Mouse (Mus musculus) forebrain, embryonic 15.5 days (tissue): ENCODE measurements around the gene Gtf2f2. TPM values are rescaled to one million over a fixed set of nuclear protein-coding genes. Genes with fewer than 3 reads are reported as not detected.

Experiments used
- ATAC-seq: fragments of 200-750 bp; cut with Nextera tagmentation; replicated peaks from 2 replicates; pipeline ENCODE4 v1.8.0; 2017; ENCODE audit warnings: mild to moderate bottlenecking, moderate TSS enrichment, moderate library complexity
- H3K27ac ChIP-seq: fragments of 300-500 bp; sonication (generic); replicated peaks from 2 replicates; pipeline ENCODE4 v1.5.1; 2015; ENCODE audit warnings: mild to moderate bottlenecking, inconsistent platforms
- H3K27me3 ChIP-seq: fragments of 300-500 bp; sonication (generic); 2 replicates; pipeline ENCODE4 v1.6.1; 2015; ENCODE audit warnings: inconsistent platforms
- H3K36me3 ChIP-seq: fragments of 300-500 bp; sonication (generic); 2 replicates; pipeline ENCODE4 v1.6.1; 2015; ENCODE audit warnings: mild to moderate bottlenecking, inconsistent platforms
- H3K4me1 ChIP-seq: fragments of 300-500 bp; sonication (generic); 2 replicates; pipeline ENCODE4 v1.6.1; 2015; ENCODE audit warnings: inconsistent platforms
- H3K4me2 ChIP-seq: fragments of 300-500 bp; sonication (generic); replicated peaks from 2 replicates; pipeline ENCODE4 v1.6.1; 2015; ENCODE audit warnings: mild to moderate bottlenecking, inconsistent platforms
- H3K4me3 ChIP-seq: fragments of 300-500 bp; sonication (generic); 2 replicates; pipeline ENCODE4 v1.5.1; 2015; ENCODE audit warnings: mild to moderate bottlenecking, inconsistent platforms
- H3K9ac ChIP-seq: fragments of 300-500 bp; sonication (generic); replicated peaks from 2 replicates; pipeline ENCODE4 v1.6.1; 2015; ENCODE audit warnings: mild to moderate bottlenecking, inconsistent platforms
- H3K9me3 ChIP-seq: fragments of 300-500 bp; sonication (generic); 2 replicates; pipeline ENCODE4 v1.6.1; 2016; ENCODE audit warnings: inconsistent platforms
- WGBS: fragments of 180-500 bp; shearing (Covaris S2); methylation state at CpG from one replicate; pipeline ENCODE4 v1.1.7; 2015; ENCODE audit warnings: mixed read lengths; 5-methylcytosine and 5-hydroxymethylcytosine counted together
- polyA plus RNA-seq: library from polyadenylated mRNA; unstranded; fragments of >200 nt; fragmentation: Nextera tagmentation; extraction: Ambion mirVana; gene quantifications from 2 replicates; pipeline ENCODE4 v1.2.1, GENCODE M21; 2015

Gtf2f2 gene
- polyA plus RNA-seq, 1 experiment from 2014 or later, result 47.4 TPM

DNA sequence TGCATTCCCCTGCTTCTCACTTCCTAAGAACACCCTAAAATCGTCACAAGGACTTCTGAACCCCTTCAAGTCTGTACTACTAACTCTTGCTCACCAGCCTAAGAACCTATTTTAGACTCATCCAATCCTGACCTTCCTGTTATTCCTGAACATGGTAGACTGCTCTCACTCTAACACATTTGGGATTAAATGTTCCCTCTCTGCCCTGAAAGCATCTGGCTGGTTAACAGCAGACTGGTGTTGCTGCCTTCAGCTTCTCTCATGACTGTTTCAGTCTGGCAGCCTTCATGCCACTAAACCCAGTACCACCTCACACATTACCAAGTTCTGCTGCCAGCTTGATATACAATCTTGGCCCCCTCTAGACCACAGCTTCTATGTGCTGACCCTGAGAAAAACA, 21.5 kb downstream of the Gtf2f2 start:
- no peaks in the 10 kb centered on the region for H3K36me3 ChIP-seq
- H3K4me2 ChIP-seq, result no peak overlapping the region
- no peak overlapping the region for H3K4me3 ChIP-seq
- no peak for ATAC-seq
- H3K9me3 ChIP-seq, result no peaks in the 10 kb centered on the region
- peaks cover 12% of the 10 kb centered on the region for H3K4me1 ChIP-seq
- no peak overlapping the region for H3K9ac ChIP-seq
- H3K27ac ChIP-seq, result no peak overlapping the region
- 86% methylated on average over 1 of the region's 1 CpGs for WGBS
- no peaks in the 10 kb centered on the region for H3K27me3 ChIP-seq

- no peaks in the 10 kb centered on the region for H3K27me3 ChIP-seq
- 86% methylated on average over 7 of the region's 7 CpGs for WGBS
Measured at GRCm38 (mm10) chr14:75986878-75987483, 23.7 kb downstream of the Gtf2f2 start.

GRCm38 (mm10) chr14:75985112-75985511, 25.6 kb downstream of the Gtf2f2 start:
- 61% methylated on average over 4 of the region's 4 CpGs for WGBS
- Histone ChIP-seq H3K36me3 (no peaks in the 10 kb centered on the region), H3K9me3 (no peaks in the 10 kb centered on the region), H3K4me2 (no peak overlapping the region), H3K4me3 (no peak overlapping the region), H3K9ac (no peak overlapping the region), H3K4me1 (peaks cover 16% of the 10 kb centered on the region), H3K27me3 (no peaks in the 10 kb centered on the region), H3K27ac (peak overlapping the region; percentile 47)
- no peak for ATAC-seq

More at GRCm38 (mm10) chr14:75986878-75987483, 23.7 kb downstream of the Gtf2f2 start:
- Histone ChIP-seq H3K27ac (no peak overlapping the region), H3K4me2 (no peak overlapping the region), H3K4me3 (no peak overlapping the region), H3K9ac (no peak overlapping the region), H3K36me3 (no peaks in the 10 kb centered on the region), H3K9me3 (no peaks in the 10 kb centered on the region), H3K4me1 (peaks cover 16% of the 10 kb centered on the region)
- no peak for ATAC-seq

GRCm38 (mm10) chr14:75983891-75984290, 26.8 kb downstream of the Gtf2f2 start:
- H3K4me3 ChIP-seq, result no peak overlapping the region
- H3K9ac ChIP-seq, result no peak overlapping the region
- H3K9me3 ChIP-seq, result no peaks in the 10 kb centered on the region
- no peaks in the 10 kb centered on the region for H3K27me3 ChIP-seq
- no peaks in the 10 kb centered on the region for H3K36me3 ChIP-seq
- no peak overlapping the region for H3K27ac ChIP-seq
- H3K4me1 ChIP-seq, result peaks cover 16% of the 10 kb centered on the region
- no peak overlapping the region for H3K4me2 ChIP-seq
- WGBS, result 84% methylated on average over 2 of the region's 2 CpGs
- ATAC-seq, result no peak

DNA sequence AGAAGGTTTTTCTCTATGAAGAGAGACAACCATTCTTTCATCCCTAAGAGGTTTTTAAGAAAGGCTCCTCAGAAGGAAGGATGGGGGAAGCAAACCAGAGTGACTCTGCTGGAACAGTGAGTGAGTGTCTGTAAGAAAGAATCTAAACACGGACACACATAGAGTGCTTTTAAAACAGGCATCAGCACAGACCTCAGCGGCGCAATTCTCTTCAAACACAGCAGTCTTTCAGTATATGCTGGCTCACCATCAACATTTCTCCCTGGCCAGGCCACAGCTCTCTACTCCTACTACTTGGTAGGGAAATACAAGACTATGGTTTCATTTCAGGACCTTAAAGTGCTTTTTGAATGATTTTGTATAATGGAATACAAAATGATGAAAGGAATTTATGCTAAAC, 29.4 kb downstream of the Gtf2f2 start:
- Histone ChIP-seq H3K4me1 (peaks cover 12% of the 10 kb centered on the region), H3K4me3 (no peak overlapping the region), H3K9ac (no peak overlapping the region), H3K9me3 (no peaks in the 10 kb centered on the region), H3K4me2 (no peak overlapping the region), H3K36me3 (no peaks in the 10 kb centered on the region), H3K27me3 (no peaks in the 10 kb centered on the region), H3K27ac (no peak overlapping the region)
- WGBS, result 90% methylated on average over 3 of the region's 3 CpGs
- ATAC-seq, result no peak

DNA sequence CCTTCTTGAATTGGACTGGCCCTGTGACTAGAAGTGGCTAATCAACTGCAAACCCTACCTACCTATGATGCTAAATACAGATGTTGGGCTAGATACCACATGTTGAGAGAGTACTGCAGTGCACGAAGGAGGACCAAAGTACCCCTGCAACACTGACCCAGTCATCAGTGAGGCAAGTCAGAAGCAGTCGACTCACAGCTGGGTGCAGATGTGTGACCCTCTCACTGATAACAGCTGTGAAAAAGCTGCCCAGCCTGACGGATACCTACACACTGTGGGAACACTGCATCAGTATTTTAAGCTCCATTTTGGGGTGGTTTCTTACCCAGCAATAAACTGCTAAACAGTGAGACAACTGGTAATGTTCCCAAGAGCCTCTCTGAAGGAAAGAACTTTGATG, 34.6 kb downstream of the Gtf2f2 start:
- Histone ChIP-seq H3K9ac (no peak overlapping the region), H3K27ac (no peak overlapping the region), H3K27me3 (no peaks in the 10 kb centered on the region), H3K9me3 (no peaks in the 10 kb centered on the region), H3K4me1 (no peaks in the 10 kb centered on the region), H3K36me3 (no peaks in the 10 kb centered on the region), H3K4me3 (no peak overlapping the region), H3K4me2 (no peak overlapping the region)
- WGBS, result 78% methylated on average over 3 of the region's 3 CpGs
- ATAC-seq, result no peak

- peaks cover 28% of the 10 kb centered on the region for H3K4me1 ChIP-seq
- WGBS, result 80% methylated on average over 5 of the region's 5 CpGs
- no peaks in the 10 kb centered on the region for H3K36me3 ChIP-seq
Measured at GRCm38 (mm10) chr14:75967291-75967690, 43.4 kb downstream of the Gtf2f2 start.

DNA sequence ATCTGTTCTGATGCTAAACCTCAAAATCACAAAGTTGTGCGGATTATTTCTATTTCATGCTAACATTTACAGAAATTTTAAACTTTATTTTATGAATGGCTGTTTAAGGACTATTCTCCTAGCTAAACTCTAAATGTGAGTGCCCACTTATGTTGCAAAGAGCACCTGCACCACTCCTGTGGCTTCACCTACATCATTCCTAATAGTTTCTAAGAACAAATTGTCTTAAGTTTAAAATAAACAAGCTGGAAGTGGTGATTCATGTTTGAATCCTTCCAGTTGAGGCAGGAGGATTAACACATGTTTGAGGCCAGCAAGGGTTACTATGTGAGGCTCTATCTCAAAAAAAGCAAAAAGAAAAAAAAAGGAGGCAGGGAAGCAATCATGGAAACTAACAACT, 46.2 kb downstream of the Gtf2f2 start:
- Histone ChIP-seq H3K27ac (no peak overlapping the region), H3K4me2 (peak overlapping the region; percentile 24; the same call in 1 of the 2 replicates), H3K27me3 (no peaks in the 10 kb centered on the region), H3K9ac (no peak overlapping the region), H3K9me3 (no peaks in the 10 kb centered on the region), H3K4me1 (peaks cover 36% of the 10 kb centered on the region), H3K36me3 (no peaks in the 10 kb centered on the region), H3K4me3 (peak overlapping the region; percentile 37)
- WGBS, result 98% methylated on average over 1 of the region's 1 CpGs
- ATAC-seq, result no peak

More at GRCm38 (mm10) chr14:75967291-75967690, 43.4 kb downstream of the Gtf2f2 start:
- H3K4me2 ChIP-seq, result no peak overlapping the region
- no peaks in the 10 kb centered on the region for H3K27me3 ChIP-seq
- H3K9me3 ChIP-seq, result no peaks in the 10 kb centered on the region
- H3K9ac ChIP-seq, result no peak overlapping the region
- ATAC-seq, result no peak
- H3K4me3 ChIP-seq, result no peak overlapping the region
- H3K27ac ChIP-seq, result no peak overlapping the region

GRCm38 (mm10) chr14:75964000-75964399, 46.7 kb downstream of the Gtf2f2 start:
- 20% methylated on average over 5 of the region's 5 CpGs for WGBS
- H3K9ac ChIP-seq, result 0 out of 2 replicates have a peak overlapping the region, but pooled peaks have one; percentile 28
- H3K27ac ChIP-seq, result no peak overlapping the region
- H3K36me3 ChIP-seq, result no peaks in the 10 kb centered on the region
- H3K9me3 ChIP-seq, result no peaks in the 10 kb centered on the region
- peak overlapping the region; percentile 47 for H3K4me2 ChIP-seq
- peak overlapping the region; percentile 37 for H3K4me3 ChIP-seq
- peaks cover 36% of the 10 kb centered on the region for H3K4me1 ChIP-seq
- H3K27me3 ChIP-seq, result no peaks in the 10 kb centered on the region
- ATAC-seq, result no peak

DNA sequence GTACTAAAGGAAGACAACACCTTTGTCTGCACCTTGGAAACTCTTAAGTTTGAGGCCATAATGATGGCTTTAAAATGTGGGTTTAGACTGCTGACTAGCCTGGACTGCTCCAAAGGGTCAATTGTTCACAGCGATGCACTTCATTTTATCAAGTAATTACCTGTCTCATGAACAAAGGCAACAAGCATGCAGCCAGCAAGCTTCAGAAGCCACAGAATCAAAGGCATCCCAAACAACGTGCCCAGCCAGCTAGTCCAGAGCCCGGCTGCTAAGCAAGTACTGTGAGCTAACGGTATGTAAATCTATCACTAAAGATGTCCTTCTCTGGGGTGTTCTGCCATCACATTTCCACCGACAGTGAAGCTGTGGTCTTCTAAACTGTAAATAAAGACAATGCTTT, 47.5 kb downstream of the Gtf2f2 start:
- 0 out of 2 replicates have a peak, but pooled peaks have one; percentile 32 for ATAC-seq
- WGBS, result 7% methylated on average over 5 of the region's 5 CpGs

DNA sequence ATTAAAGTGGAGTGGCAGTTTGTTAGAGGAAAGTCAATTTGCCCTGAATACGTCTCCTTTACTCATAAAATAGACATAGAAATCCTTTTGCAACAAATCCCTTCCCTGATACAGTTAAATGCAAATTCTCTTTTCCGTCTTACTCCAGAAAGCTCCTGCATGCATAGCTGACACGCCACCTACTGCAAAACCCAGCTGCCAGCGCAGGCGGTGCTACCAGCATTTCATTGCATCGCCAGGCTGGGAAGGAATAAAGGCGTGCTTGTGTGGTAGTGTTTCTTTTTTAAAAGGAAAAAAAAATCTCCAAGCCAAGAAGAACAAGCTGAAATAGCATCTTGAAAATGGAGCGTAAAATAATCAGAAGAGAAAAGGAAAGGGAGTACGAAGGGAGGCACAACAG, 48.4 kb downstream of the Gtf2f2 start:
- Histone ChIP-seq H3K36me3 (no peaks in the 10 kb centered on the region), H3K4me2 (peak overlapping the region; percentile 47), H3K27me3 (no peaks in the 10 kb centered on the region), H3K4me1 (peaks cover 36% of the 10 kb centered on the region), H3K27ac (peak overlapping the region; percentile 79), H3K9me3 (no peaks in the 10 kb centered on the region), H3K9ac (peak overlapping the region; percentile 41), H3K4me3 (peak overlapping the region; percentile 37)
- peak; percentile 78 for ATAC-seq
- WGBS, result 21% methylated on average over 9 of the region's 9 CpGs

More for the DNA sequence above, 47.5 kb downstream of the Gtf2f2 start:
- H3K4me1 ChIP-seq, result peaks cover 36% of the 10 kb centered on the region
- peak overlapping the region; percentile 47 for H3K4me2 ChIP-seq
- no peaks in the 10 kb centered on the region for H3K36me3 ChIP-seq
- H3K9me3 ChIP-seq, result no peaks in the 10 kb centered on the region
- peak overlapping the region; percentile 43 for H3K9ac ChIP-seq
- H3K27ac ChIP-seq, result peak overlapping the region; percentile 79; the same call in 1 of the 2 replicates
- peak overlapping the region; percentile 37 for H3K4me3 ChIP-seq
- no peaks in the 10 kb centered on the region for H3K27me3 ChIP-seq

GRCm38 (mm10) chr14:75954766-75955165, 55.9 kb downstream of the Gtf2f2 start, which contains the start of gene Kctd4:
Kctd4 (plus strand) TSS chr14:75955009.
- no peak within 1 kb of the TSS for H3K4me3 ChIP-seq
- H3K27ac ChIP-seq, result no peak within 1 kb of the TSS
- no peaks in the 10 kb centered on the region for H3K36me3 ChIP-seq
- H3K4me2 ChIP-seq, result no peak within 1 kb of the TSS
- no peaks in the 10 kb centered on the region for H3K9me3 ChIP-seq
- no peak for ATAC-seq
- 89% methylated on average over 7 of the region's 7 CpGs for WGBS
- no peak within 1 kb of the TSS for H3K9ac ChIP-seq
- H3K27me3 ChIP-seq, result no peaks in the 10 kb centered on the region
- H3K4me1 ChIP-seq, result no peaks in the 10 kb centered on the region

DNA sequence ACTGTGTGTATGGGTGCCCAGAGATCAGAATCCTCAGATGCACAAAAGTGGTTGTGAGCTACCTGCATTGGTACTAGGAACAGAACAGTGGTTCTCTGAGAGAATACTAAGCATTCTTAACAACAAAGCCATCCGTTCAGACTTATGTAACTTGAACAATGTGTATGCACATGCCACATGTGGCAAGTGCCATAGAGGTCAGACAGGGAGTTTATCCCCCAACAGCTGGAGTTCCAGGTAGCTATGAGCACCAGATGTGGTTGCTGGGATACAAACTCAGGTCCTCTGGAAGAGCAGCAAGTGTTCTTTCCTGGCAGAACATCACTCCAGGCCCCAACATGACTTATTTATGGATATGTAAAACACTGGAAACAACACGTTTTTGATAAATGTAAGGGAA, 57.7 kb downstream of the Gtf2f2 start:
- no peaks in the 10 kb centered on the region for H3K9me3 ChIP-seq
- no peaks in the 10 kb centered on the region for H3K36me3 ChIP-seq
- H3K4me1 ChIP-seq, result no peaks in the 10 kb centered on the region
- WGBS, result 66% methylated on average over 2 of the region's 2 CpGs
- no peak overlapping the region for H3K9ac ChIP-seq
- no peak overlapping the region for H3K4me3 ChIP-seq
- no peak overlapping the region for H3K4me2 ChIP-seq
- no peaks in the 10 kb centered on the region for H3K27me3 ChIP-seq
- no peak overlapping the region for H3K27ac ChIP-seq
- ATAC-seq, result no peak
